Mouse (Mus musculus): Measurements from ENCODE around the gene Krtcap2.

The Krtcap2 gene

GRCm38 (mm10) chr3:89281579-89282290, 36.0 kb downstream of the Krtcap2 start:
- peak; percentile 82 for DNase-seq (ENCODE audit: low spot score)

GRCm38 (mm10) chr3:89282291-89282643, 36.5 kb downstream of the Krtcap2 start:
- DNase-seq (ENCODE audit: low spot score) = no peak

- DNase-seq (ENCODE audit: low spot score) = no peak
Measured at GRCm38 (mm10) chr3:89284261-89284660, 38.5 kb downstream of the Krtcap2 start.

DNA sequence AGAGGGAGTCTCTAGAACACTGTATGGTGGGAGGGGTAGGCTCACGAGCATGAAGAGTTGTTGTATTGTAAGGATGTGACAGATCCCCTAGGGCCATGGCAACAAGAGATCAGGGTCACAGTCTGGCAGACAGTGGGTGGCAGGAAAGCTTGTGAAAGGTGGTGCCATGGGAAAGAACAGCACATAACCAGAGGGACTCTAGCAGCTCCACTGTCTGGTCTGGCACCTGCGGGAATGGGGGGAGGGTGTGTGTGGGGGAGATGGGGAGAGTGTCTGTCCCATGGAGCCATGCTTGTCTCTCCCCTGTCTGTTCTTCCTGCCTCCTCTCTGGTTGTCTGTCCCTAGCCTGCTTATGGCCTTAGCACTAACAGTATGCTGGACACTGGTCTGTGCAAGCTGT, 39.8 kb downstream of the Krtcap2 start:
- no peak for DNase-seq (ENCODE audit: low spot score)

DNA sequence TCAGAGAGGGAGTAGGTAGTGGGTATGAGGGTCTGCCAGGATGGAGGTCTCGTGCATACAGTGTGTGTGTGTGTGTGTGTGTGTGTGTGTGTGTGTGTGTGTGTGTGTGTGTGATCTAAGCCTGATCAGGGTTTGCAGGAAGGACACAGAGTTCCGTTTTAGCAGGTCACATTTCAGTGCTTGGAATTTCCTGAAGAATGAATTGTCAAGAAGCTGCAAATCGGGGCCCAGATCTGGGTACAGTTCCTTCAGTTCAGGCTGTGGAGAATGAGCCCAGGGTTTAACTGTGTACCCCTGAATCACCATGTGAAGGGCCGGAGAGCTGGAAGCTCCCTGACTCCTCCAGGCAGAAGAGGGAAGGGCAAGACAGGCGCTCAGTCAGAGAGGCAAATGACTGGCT, 41.5 kb downstream of the Krtcap2 start:
- no peak for DNase-seq (ENCODE audit: low spot score)

- no peak for DNase-seq (ENCODE audit: low spot score)
Measured at GRCm38 (mm10) chr3:89288503-89288928, 42.8 kb downstream of the Krtcap2 start.

DNA sequence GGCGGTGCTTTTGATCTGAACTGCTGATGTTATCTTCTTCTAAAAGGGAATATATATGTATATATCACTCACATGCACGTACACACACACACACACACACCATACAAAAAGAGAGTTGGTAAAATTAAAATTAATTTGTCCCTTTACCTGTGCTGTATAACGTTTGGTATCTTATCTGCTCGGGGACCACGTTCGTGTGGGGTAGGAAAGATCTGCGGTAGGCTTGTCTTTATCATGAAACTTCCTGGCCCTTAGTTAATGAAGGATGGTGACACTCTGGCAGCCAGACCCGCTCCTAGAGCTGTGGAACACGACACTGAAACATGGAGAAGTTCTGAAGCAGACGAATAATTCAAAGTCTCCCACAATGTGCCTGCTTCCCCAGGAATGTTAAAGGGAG, 46.1 kb downstream of the Krtcap2 start:
- no peak for DNase-seq (ENCODE audit: low spot score)

- no peak for DNase-seq (ENCODE audit: low spot score)
Measured at GRCm38 (mm10) chr3:89292303-89292702, 46.5 kb downstream of the Krtcap2 start.

GRCm38 (mm10) chr3:89293247-89293918, 47.6 kb downstream of the Krtcap2 start:
- DNase-seq (ENCODE audit: low spot score) = no peak

DNA sequence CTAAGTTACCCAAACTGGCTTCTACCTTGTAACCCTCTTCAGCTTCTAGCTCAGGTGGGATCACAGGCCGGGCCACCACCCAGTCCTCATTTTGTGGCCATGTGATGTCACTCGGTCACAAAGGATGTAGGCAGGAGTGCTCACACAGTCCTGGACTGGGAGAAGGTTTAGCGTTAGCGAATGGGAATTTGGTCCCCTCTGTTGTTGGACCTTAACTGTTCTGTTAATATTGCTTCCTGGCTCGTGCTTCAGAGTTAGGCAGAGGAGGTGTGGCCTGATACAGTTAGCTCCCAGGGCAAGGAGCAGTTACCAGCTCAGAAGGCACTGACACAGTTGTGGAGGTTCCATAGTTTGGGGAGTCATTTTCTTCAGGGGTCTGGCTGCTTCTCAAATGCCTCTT, 48.4 kb downstream of the Krtcap2 start:
- no peak for DNase-seq (ENCODE audit: low spot score)

- no peak for DNase-seq (ENCODE audit: low spot score)
Measured at GRCm38 (mm10) chr3:89295685-89296230, 50.0 kb downstream of the Krtcap2 start.

- DNase-seq (ENCODE audit: low spot score) = no peak
Measured at GRCm38 (mm10) chr3:89296761-89297396, 51.1 kb downstream of the Krtcap2 start.

DNA sequence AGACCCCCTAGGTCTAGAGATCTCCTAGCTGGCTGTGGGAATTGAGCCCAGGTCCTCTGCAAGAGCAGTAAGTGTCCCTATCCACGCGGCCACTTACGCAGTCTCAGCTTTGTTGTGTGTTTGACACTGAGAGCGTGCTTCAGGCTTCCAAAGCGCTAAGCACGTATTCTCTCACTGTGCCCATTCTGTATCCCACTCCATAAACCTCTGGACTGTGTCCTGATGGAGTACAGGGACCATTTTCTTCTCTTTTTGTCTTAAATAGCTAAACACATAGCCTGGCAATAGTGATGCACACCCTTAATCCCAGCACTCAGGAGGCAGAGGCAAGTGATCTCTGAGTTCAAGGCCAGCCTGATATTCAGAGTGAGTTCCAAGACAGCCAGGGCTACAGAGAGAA, 53.1 kb downstream of the Krtcap2 start:
- no peak for DNase-seq (ENCODE audit: low spot score)

DNA sequence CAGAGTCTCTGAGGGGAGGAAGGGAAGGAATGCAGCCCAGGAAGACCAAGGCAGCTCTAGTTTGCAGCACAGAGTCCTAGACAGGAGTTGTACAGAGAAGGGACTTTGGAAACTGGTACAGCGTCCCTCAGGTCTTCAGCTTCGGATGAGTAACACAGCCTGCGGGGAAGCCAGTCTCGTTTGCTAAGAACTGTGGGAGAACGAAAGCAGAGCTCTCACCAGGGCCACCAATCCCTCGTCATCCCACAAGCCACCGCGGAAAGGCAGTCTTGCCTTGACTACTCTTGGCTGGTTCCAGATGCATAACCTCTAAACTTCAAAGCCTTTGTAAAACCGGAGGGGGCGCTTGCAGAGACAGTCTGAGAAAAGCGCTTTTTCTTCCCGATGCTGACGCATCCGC, 53.7 kb downstream of the Krtcap2 start:
- peak; percentile 22 for DNase-seq (ENCODE audit: low spot score)
